Mouse (Mus musculus): ENCODE data around the gene Tapt1. TPM values are rescaled to one million over a fixed set of nuclear protein-coding genes. Genes with fewer than 3 reads are reported as not detected.

Gene Tapt1
- total and polyA plus RNA-seq, 3 experiments = 18.7 to 21.1 (median 19.2) TPM

DNA sequence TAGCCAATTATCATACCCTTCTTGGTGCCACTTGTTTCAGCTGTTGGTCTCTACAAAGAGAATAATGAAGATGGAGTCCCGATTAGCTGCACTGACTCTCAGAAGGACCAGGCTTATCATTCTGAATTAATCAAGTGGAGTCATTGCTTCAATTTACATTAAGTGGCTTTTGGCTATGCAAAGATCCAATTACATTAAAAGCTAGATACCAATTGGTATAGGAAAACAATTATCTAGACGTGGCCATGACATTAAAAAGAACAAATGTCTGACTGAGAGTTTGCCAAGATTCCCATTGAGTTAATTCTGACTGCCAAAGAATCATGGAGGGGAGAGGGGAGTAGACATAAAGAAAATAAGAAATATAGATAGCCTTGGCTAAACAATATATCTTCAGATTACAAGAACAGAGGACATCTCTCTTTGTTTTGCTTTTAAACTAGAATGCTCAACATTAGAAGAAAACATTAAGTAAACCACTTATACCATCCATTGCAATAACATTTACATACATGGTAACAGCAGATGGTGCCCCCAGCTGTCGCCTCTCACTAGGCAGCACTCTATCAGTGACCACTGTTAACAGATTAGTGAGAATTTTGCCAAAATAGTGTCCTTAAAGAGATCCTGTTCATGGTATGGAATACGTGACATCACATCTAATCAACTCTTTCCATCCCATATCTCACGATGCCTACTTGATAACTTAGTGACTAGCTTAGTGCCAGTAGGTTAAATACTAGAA, 24.0 kb upstream of the Tapt1 start:
- intact Hi-C loops (cut with DNase I) = no loop called here
- Histone ChIP-seq H3K9ac (ENCODE audit: low read depth, low read length) (no peak overlapping the region), H3K4me3 (no peak overlapping the region), H3K36me3 (ENCODE audit: control insufficient read depth, insufficient read depth, low read length) (no peaks in the 10 kb centered on the region), H3K4me1 (ENCODE audit: control insufficient read depth, insufficient read depth, low read length) (no peaks in the 10 kb centered on the region), H3K27ac (no peak overlapping the region), H3K79me2 (replicated peaks; ENCODE audit: control insufficient read depth, insufficient read depth, low read length) (no peaks in the 10 kb centered on the region), H3K27me3 (ENCODE audit: control insufficient read depth, insufficient read depth, low read length) (no peaks in the 10 kb centered on the region)
- DNase-seq = no peak
- TF ChIP-seq EP300 (IDR thresholded peaks at IDR 0.05; ENCODE audit: insufficient read depth, low read depth, low read length) (no peak), POLR2A (IDR thresholded peaks at IDR 0.05; ENCODE audit: insufficient read depth, low read depth, low read length) (no peak), CTCF (IDR thresholded peaks at IDR 0.05) (no peak)
- WGBS = 76% methylated on average over 5 of the region's 5 CpGs

DNA sequence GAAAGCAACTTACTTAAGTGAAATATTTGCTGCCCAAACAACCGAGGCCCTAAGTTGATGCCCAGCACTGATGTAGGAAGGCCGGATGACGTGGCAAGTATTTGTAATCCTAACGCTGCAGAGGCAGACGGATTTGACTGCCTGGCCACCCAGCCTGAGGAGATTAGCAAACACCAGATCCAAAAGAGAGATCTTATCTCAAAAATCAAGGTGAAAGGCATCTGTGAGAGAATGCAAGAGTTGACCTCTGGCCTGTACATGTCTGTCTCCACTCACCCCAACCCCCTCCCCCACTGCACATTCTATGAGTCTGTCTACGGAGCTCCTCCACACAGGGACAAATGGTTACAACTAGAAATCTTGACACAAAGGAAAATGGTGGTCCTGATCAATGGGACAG, 22.9 kb upstream of the Tapt1 start:
- H3K27ac ChIP-seq = no peak overlapping the region
- no peaks in the 10 kb centered on the region for H3K79me2 ChIP-seq (replicated peaks; ENCODE audit: control insufficient read depth, insufficient read depth, low read length)
- no peak overlapping the region for H3K4me3 ChIP-seq
- DNase-seq = no peak
- H3K4me1 ChIP-seq (ENCODE audit: control insufficient read depth, insufficient read depth, low read length) = no peaks in the 10 kb centered on the region
- 82% methylated on average over 6 of the region's 6 CpGs for whole genome bisulfite sequencing
- TF ChIP-seq EP300 (IDR thresholded peaks at IDR 0.05; ENCODE audit: insufficient read depth, low read depth, low read length) (no peak), CTCF (IDR thresholded peaks at IDR 0.05) (no peak), POLR2A (IDR thresholded peaks at IDR 0.05; ENCODE audit: insufficient read depth, low read depth, low read length) (no peak)
- H3K9ac ChIP-seq (ENCODE audit: low read depth, low read length) = no peak overlapping the region
- no peaks in the 10 kb centered on the region for H3K36me3 ChIP-seq (ENCODE audit: control insufficient read depth, insufficient read depth, low read length)
- intact Hi-C loops (cut with DNase I) = no loop called here
- H3K27me3 ChIP-seq (ENCODE audit: control insufficient read depth, insufficient read depth, low read length) = no peaks in the 10 kb centered on the region

DNA sequence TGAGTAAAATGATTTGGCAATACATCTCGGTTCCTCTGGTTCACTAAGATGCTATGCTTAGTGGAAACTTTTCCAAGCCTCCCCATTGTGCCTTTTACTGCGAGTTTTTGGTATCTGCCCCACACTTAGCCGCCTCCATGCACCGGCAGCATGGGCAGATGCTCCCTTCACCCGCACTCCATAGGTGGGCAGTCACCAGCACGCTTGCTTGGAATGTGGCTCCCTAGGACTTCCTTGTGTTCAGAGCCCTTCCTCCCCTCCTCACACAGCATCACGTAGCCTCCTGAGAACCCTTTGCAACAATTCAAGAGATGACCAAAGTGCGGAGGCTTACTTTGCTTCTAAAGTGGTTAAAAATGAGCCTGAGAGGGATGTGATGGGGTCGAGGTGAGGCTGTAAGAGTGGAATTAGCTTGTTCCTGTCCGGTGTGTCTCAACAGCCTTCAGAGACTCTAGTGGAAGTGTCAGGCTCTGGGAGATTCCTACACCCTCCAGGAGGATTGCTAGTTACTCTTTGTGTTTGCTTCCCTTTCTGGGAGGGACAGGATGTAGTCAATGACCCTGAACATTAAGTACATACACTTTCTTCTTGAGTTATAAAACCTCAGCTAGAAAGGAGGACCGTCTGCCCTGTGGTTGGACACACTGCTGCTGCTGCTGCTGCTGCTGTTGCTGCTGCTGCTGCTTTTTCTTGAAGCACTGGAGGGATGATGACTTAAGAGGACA, 20.2 kb upstream of the Tapt1 start:
- no peak overlapping the region for H3K27ac ChIP-seq
- TF ChIP-seq EP300 (IDR thresholded peaks at IDR 0.05; ENCODE audit: insufficient read depth, low read depth, low read length) = no peak
- TF ChIP-seq CTCF (IDR thresholded peaks at IDR 0.05) = no peak
- TF ChIP-seq POLR2A (IDR thresholded peaks at IDR 0.05; ENCODE audit: insufficient read depth, low read depth, low read length) = no peak
- H3K79me2 ChIP-seq (replicated peaks; ENCODE audit: control insufficient read depth, insufficient read depth, low read length) = no peaks in the 10 kb centered on the region
- DNase-seq = no peak
- intact Hi-C loops (cut with DNase I) = no loop called here
- H3K9ac ChIP-seq (ENCODE audit: low read depth, low read length) = no peak overlapping the region
- 41% methylated on average over 11 of the region's 11 CpGs for WGBS
- H3K4me1 ChIP-seq (ENCODE audit: control insufficient read depth, insufficient read depth, low read length) = no peaks in the 10 kb centered on the region
- no peak overlapping the region for H3K4me3 ChIP-seq
- no peaks in the 10 kb centered on the region for H3K27me3 ChIP-seq (ENCODE audit: control insufficient read depth, insufficient read depth, low read length)
- H3K36me3 ChIP-seq (ENCODE audit: control insufficient read depth, insufficient read depth, low read length) = no peaks in the 10 kb centered on the region

DNA sequence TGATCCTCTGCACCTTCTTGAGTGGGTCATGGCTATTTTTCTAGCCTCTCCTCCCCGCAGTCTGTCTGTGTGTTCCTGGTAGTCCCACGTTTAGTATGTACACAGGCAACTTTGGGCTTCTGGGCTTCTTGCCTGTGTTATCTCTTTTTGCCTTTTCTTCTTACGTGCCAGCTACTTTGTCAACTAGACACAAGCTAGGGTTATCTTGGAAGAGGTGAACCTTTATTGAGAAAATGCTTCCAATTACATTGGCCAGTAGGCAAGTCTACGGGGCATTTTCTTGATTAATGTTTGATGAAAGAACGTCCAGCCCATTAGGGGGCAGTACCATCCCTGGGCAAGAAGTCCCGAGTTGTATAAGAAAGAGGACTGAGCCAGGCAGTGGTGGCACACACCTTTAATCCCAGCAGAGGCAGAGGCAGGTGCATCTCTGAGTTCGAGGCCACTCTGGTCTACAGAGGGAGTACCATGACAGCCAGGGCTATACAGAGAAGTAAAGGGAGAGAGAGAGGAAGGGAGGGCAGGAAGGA, 18.5 kb upstream of the Tapt1 start:
- Histone ChIP-seq H3K9ac (ENCODE audit: low read depth, low read length) (no peak overlapping the region), H3K27me3 (ENCODE audit: control insufficient read depth, insufficient read depth, low read length) (no peaks in the 10 kb centered on the region), H3K4me3 (no peak overlapping the region), H3K79me2 (replicated peaks; ENCODE audit: control insufficient read depth, insufficient read depth, low read length) (no peaks in the 10 kb centered on the region), H3K4me1 (ENCODE audit: control insufficient read depth, insufficient read depth, low read length) (no peaks in the 10 kb centered on the region; the same call in 1 of the 2 replicates), H3K27ac (no peak overlapping the region), H3K36me3 (ENCODE audit: control insufficient read depth, insufficient read depth, low read length) (peaks cover 3% of the 10 kb centered on the region; the same call in 1 of the 2 replicates)
- WGBS = 51% methylated on average over 7 of the region's 7 CpGs
- DNase-seq = no peak
- TF ChIP-seq EP300 (IDR thresholded peaks at IDR 0.05; ENCODE audit: insufficient read depth, low read depth, low read length) = no peak
- no peak for TF ChIP-seq CTCF (IDR thresholded peaks at IDR 0.05)
- no peak for TF ChIP-seq POLR2A (IDR thresholded peaks at IDR 0.05; ENCODE audit: insufficient read depth, low read depth, low read length)
- intact Hi-C loops (cut with DNase I) = no loop called here

DNA sequence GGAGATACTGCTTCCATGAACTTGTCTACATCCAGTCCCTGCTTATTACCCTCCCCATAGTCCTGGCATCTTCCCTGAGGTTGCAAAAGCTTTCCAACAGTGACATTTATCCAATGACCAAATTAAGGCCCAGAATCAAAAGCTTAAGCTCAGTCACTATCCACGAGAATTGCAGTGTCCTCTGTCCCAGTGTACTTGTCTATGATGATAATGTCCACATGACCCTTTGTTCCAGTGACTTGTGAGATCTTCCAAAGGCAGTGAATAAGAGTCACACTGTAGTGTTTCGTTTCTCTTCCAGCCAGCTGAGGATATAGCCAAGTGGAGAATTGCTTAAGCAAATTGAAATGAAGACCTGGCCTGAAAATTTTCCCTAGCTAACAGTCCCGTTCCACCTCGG, 16.4 kb upstream of the Tapt1 start:
- no peaks in the 10 kb centered on the region for H3K27me3 ChIP-seq (ENCODE audit: control insufficient read depth, insufficient read depth, low read length)
- DNase-seq = no peak
- no peak overlapping the region for H3K27ac ChIP-seq
- H3K79me2 ChIP-seq (replicated peaks; ENCODE audit: control insufficient read depth, insufficient read depth, low read length) = no peaks in the 10 kb centered on the region
- no peak overlapping the region for H3K4me3 ChIP-seq
- peaks cover 6% of the 10 kb centered on the region; the same call in 1 of the 2 replicates for H3K4me1 ChIP-seq (ENCODE audit: control insufficient read depth, insufficient read depth, low read length)
- H3K36me3 ChIP-seq (ENCODE audit: control insufficient read depth, insufficient read depth, low read length) = peaks cover 4% of the 10 kb centered on the region; the same call in 1 of the 2 replicates
- 63% methylated on average over 4 of the region's 4 CpGs for WGBS
- H3K9ac ChIP-seq (ENCODE audit: low read depth, low read length) = no peak overlapping the region
- intact Hi-C loops (cut with DNase I) = no loop called here
- TF ChIP-seq EP300 (IDR thresholded peaks at IDR 0.05; ENCODE audit: insufficient read depth, low read depth, low read length) (no peak), CTCF (IDR thresholded peaks at IDR 0.05) (no peak), POLR2A (IDR thresholded peaks at IDR 0.05; ENCODE audit: insufficient read depth, low read depth, low read length) (no peak)

All from heart, adult 2 months (tissue).